Mouse (Mus musculus): ENCODE data around the gene Ccn2. TPM values are rescaled to one million over a fixed set of nuclear protein-coding genes. Genes with fewer than 3 reads are reported as not detected.
A peak's percentile ranks its signal among the peaks of the same experiment; 100 is the strongest.

Ccn2 gene
- polyA plus RNA-seq, 1 experiment from 2014 or later: 11.3 TPM

DNA sequence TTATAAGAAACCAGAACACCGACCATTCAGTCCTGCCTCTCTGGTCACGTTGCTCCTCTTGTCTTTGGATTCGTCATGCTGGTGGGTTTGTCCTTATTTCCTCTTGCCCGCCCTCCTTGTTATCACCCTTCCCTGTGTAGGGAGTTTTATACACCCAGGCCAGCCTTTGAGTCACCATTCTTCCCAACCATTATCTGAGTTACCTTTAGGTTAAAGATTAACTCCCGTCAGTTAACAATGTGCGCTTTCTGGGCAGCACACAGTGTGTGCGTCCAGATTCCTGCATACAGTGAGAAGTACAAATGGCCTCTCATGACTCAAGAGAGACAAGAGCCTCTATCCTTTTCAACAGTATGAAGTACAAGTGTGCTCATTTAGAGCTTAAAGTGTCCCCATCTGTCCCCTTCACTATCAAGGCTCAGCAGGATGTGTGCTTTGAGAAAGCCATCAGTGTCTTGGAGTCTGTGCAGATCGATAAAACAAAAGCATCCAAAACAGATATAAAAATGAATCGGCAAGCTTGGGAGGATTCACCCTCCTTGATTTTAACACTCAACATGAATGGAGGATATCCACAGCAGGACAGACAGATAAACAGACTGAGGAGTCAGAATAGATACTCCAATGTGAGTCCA lies 34.0 kb downstream of the Ccn2 start:
- peak; percentile 89 for ATAC-seq (ENCODE audit: insufficient number of reproducible peaks, insufficient read depth, low FRiP score, low read depth)
- H3K9ac ChIP-seq (replicated peaks; ENCODE audit: low read depth, low read length): no peak overlapping the region

DNA sequence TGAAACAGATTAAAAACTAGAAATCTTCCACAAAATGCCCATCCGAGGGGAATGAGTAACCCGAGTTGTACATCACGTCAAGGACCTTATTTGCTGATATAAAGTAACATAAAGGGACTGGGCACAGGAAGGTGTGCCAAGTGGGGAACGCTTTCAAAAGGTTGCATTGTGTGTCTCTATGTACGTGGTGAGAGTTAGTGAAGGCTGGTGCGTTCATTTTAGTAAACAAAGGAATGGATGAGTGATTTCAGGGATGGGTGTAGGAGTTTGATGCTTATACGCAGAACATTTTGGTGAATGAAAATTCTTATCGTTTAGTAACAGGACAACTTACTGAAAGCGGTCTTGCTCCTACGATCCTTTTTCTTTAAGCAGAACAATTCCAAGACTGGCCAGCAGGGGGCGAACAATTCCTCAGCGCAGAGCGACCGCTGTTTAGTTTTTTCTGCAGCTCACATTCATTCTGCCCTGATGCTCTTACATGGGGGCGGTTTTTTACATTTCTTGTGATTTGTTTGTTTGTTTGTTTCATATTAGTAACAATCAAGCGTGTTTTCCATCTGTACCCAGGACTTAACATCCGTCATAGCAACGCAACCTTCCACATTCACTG lies 35.3 kb downstream of the Ccn2 start:
- Histone ChIP-seq H3K4me3 (ENCODE audit: low read depth, low read length) (no peak overlapping the region), H3K9ac (replicated peaks; ENCODE audit: low read depth, low read length) (no peak overlapping the region), H3K9me3 (ENCODE audit: control insufficient read depth, low read depth, low read length) (no peaks in the 10 kb centered on the region), H3K27me3 (ENCODE audit: control insufficient read depth, insufficient read depth, low read length) (no peaks in the 10 kb centered on the region), H3K4me1 (ENCODE audit: control insufficient read depth, insufficient read depth, low read length) (peaks cover 5% of the 10 kb centered on the region; the same call in 1 of the 2 replicates), H3K4me2 (replicated peaks; ENCODE audit: low read depth, low read length) (no peak overlapping the region), H3K36me3 (ENCODE audit: control insufficient read depth, insufficient read depth, low read length) (no peaks in the 10 kb centered on the region), H3K27ac (ENCODE audit: low read length) (no peak overlapping the region)
- ATAC-seq (ENCODE audit: insufficient number of reproducible peaks, insufficient read depth, low FRiP score, low read depth): no peak
- WGBS: 27% methylated on average over 18 of the region's 18 CpGs

More for the DNA sequence above, 34.0 kb downstream of the Ccn2 start:
- no peaks in the 10 kb centered on the region for H3K9me3 ChIP-seq (ENCODE audit: control insufficient read depth, low read depth, low read length)
- H3K27me3 ChIP-seq (ENCODE audit: control insufficient read depth, insufficient read depth, low read length): no peaks in the 10 kb centered on the region
- peak overlapping the region; percentile 85 for H3K27ac ChIP-seq (ENCODE audit: low read length)
- H3K4me2 ChIP-seq (replicated peaks; ENCODE audit: low read depth, low read length): peak overlapping the region; percentile 27
- no peak overlapping the region for H3K4me3 ChIP-seq (ENCODE audit: low read depth, low read length)
- no peaks in the 10 kb centered on the region for H3K36me3 ChIP-seq (ENCODE audit: control insufficient read depth, insufficient read depth, low read length)
- H3K4me1 ChIP-seq (ENCODE audit: control insufficient read depth, insufficient read depth, low read length): peaks cover 5% of the 10 kb centered on the region; the same call in 1 of the 2 replicates
- WGBS: 60% methylated on average over 9 of the region's 9 CpGs

DNA sequence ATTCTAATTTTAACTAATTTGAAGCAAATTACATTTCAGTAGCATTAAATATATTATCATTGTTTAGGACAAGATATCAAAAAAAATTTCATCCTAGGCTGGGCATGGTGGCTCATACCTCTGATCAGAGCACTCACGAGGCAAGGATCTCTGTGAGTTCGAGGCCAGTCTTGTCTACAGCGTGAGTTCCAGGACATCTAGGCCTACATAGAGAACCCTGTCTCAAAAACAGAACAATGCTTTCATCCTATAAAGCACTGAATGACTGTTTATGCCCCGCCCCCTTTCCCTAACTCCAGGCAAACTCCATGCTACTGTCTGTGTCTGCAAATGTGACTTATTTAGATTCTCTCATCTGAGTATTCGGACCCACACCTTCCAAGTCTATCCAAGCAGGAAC lies 35.9 kb downstream of the Ccn2 start:
- H3K4me2 ChIP-seq (replicated peaks; ENCODE audit: low read depth, low read length): no peak overlapping the region
- H3K27ac ChIP-seq (ENCODE audit: low read length): no peak overlapping the region
- peaks cover 5% of the 10 kb centered on the region; the same call in 1 of the 2 replicates for H3K4me1 ChIP-seq (ENCODE audit: control insufficient read depth, insufficient read depth, low read length)
- no peaks in the 10 kb centered on the region for H3K9me3 ChIP-seq (ENCODE audit: control insufficient read depth, low read depth, low read length)
- whole genome bisulfite sequencing: 90% methylated on average over 5 of the region's 5 CpGs
- no peak overlapping the region for H3K4me3 ChIP-seq (ENCODE audit: low read depth, low read length)
- no peaks in the 10 kb centered on the region for H3K27me3 ChIP-seq (ENCODE audit: control insufficient read depth, insufficient read depth, low read length)
- H3K9ac ChIP-seq (replicated peaks; ENCODE audit: low read depth, low read length): no peak overlapping the region
- no peaks in the 10 kb centered on the region for H3K36me3 ChIP-seq (ENCODE audit: control insufficient read depth, insufficient read depth, low read length)
- ATAC-seq (ENCODE audit: insufficient number of reproducible peaks, insufficient read depth, low FRiP score, low read depth): no peak

DNA sequence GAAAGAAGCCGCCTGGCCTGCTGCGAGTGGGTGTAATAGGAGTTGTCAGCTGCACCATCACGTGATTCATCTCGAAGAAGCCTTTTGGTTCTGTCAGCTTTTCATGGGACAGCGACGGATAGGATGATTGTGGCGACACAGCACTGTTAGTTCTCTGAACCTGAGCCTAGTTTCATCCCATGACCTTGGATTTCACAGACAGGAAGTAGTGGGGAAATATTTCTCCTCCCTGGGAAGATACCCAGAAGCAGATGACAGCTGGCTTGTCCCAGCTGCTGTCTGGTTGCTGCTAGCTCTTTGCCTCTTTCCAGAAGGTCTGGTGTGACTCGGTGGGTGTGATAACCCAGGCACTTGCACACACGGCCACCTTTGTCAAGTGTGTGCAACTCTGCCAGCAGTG lies 39.0 kb downstream of the Ccn2 start:
- peak; percentile 7; the same call in 1 of the 2 replicates for ATAC-seq (ENCODE audit: insufficient number of reproducible peaks, insufficient read depth, low FRiP score, low read depth)
- no peaks in the 10 kb centered on the region for H3K9me3 ChIP-seq (ENCODE audit: control insufficient read depth, low read depth, low read length)
- no peaks in the 10 kb centered on the region for H3K27me3 ChIP-seq (ENCODE audit: control insufficient read depth, insufficient read depth, low read length)
- H3K4me2 ChIP-seq (replicated peaks; ENCODE audit: low read depth, low read length): no peak overlapping the region
- WGBS: 57% methylated on average over 9 of the region's 9 CpGs
- peak overlapping the region; percentile 21; the same call in 1 of the 2 replicates for H3K27ac ChIP-seq (ENCODE audit: low read length)
- H3K4me1 ChIP-seq (ENCODE audit: control insufficient read depth, insufficient read depth, low read length): peaks cover 11% of the 10 kb centered on the region; the same call in 1 of the 2 replicates
- H3K36me3 ChIP-seq (ENCODE audit: control insufficient read depth, insufficient read depth, low read length): no peaks in the 10 kb centered on the region
- no peak overlapping the region for H3K9ac ChIP-seq (replicated peaks; ENCODE audit: low read depth, low read length)
- H3K4me3 ChIP-seq (ENCODE audit: low read depth, low read length): no peak overlapping the region

DNA sequence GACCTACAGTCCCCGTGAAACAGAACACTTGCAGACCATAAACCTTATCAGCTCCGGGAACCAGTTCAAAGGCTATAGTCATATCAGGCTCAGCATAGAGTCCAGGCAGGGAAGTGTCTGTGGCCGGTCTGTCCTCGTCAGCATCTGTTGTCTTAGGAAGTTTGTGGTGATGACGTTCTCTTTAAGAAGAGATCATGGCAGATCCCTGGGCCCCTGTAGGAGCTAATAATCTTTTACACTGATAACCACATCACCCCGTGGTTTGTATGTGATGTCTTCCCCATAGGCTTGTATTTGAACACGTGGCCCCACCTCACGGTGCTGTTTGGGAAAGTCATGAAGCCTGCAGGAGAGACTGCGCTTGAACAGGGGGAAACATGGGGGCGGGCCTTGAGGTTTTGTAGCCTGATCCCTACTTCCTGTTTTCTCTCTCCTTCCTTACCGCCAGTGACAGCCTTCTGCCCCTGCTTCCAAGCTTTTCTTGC lies 40.1 kb downstream of the Ccn2 start:
- no peak for ATAC-seq (ENCODE audit: insufficient number of reproducible peaks, insufficient read depth, low FRiP score, low read depth)
- H3K4me1 ChIP-seq (ENCODE audit: control insufficient read depth, insufficient read depth, low read length): peaks cover 11% of the 10 kb centered on the region; the same call in 1 of the 2 replicates
- no peaks in the 10 kb centered on the region for H3K27me3 ChIP-seq (ENCODE audit: control insufficient read depth, insufficient read depth, low read length)
- WGBS: 68% methylated on average over 11 of the region's 11 CpGs
- H3K27ac ChIP-seq (ENCODE audit: low read length): no peak overlapping the region
- no peak overlapping the region for H3K9ac ChIP-seq (replicated peaks; ENCODE audit: low read depth, low read length)
- no peak overlapping the region for H3K4me3 ChIP-seq (ENCODE audit: low read depth, low read length)
- H3K36me3 ChIP-seq (ENCODE audit: control insufficient read depth, insufficient read depth, low read length): no peaks in the 10 kb centered on the region
- H3K4me2 ChIP-seq (replicated peaks; ENCODE audit: low read depth, low read length): no peak overlapping the region
- no peaks in the 10 kb centered on the region for H3K9me3 ChIP-seq (ENCODE audit: control insufficient read depth, low read depth, low read length)

DNA sequence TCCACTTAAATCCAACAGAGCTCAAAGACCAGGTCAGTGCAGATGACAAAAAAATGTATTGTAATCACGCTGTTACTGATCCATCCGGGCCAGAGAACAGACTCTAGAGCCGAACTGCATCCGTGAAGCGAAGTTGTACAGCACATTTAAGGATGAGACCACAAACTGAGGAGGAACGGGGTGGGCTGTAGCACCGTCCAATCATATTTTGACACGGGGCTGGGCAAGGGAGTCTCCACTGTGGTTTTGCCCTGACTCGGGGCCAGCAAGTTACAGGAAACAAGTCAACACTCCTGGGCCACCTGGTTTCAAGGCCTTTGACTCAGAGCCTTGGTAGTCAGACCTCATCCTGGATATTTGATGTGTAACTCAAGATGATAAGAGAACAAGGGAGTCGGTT lies 40.6 kb downstream of the Ccn2 start:
- ATAC-seq (ENCODE audit: insufficient number of reproducible peaks, insufficient read depth, low FRiP score, low read depth): no peak
- Histone ChIP-seq H3K9ac (replicated peaks; ENCODE audit: low read depth, low read length) (no peak overlapping the region), H3K4me3 (ENCODE audit: low read depth, low read length) (no peak overlapping the region), H3K36me3 (ENCODE audit: control insufficient read depth, insufficient read depth, low read length) (no peaks in the 10 kb centered on the region), H3K4me2 (replicated peaks; ENCODE audit: low read depth, low read length) (no peak overlapping the region), H3K9me3 (ENCODE audit: control insufficient read depth, low read depth, low read length) (no peaks in the 10 kb centered on the region), H3K4me1 (ENCODE audit: control insufficient read depth, insufficient read depth, low read length) (peaks cover 11% of the 10 kb centered on the region; the same call in 1 of the 2 replicates), H3K27me3 (ENCODE audit: control insufficient read depth, insufficient read depth, low read length) (no peaks in the 10 kb centered on the region), H3K27ac (ENCODE audit: low read length) (no peak overlapping the region)
- WGBS: 82% methylated on average over 10 of the region's 10 CpGs

DNA sequence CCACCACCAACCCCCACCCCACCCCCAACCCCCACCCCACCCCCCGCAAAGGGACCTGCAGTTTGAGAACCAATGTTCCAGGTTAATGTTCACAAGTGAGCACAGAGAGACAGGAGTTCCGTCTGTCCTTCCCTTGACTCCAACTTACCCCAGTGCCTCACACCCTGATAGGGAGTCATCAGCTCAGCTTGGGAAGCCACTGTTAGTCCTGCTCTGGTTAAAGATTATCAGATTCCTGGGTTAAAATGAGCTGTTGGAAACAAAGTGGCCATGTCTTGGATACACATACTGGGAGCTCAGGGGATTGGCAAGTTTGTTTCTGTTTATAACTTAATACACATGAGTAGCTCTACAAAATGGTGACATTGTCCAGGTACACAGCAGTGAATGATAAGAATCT lies 41.7 kb downstream of the Ccn2 start:
- H3K4me3 ChIP-seq (ENCODE audit: low read depth, low read length): no peak overlapping the region
- H3K4me2 ChIP-seq (replicated peaks; ENCODE audit: low read depth, low read length): no peak overlapping the region
- no peak for ATAC-seq (ENCODE audit: insufficient number of reproducible peaks, insufficient read depth, low FRiP score, low read depth)
- H3K9me3 ChIP-seq (ENCODE audit: control insufficient read depth, low read depth, low read length): no peaks in the 10 kb centered on the region
- no peaks in the 10 kb centered on the region for H3K36me3 ChIP-seq (ENCODE audit: control insufficient read depth, insufficient read depth, low read length)
- H3K27me3 ChIP-seq (ENCODE audit: control insufficient read depth, insufficient read depth, low read length): no peaks in the 10 kb centered on the region
- H3K4me1 ChIP-seq (ENCODE audit: control insufficient read depth, insufficient read depth, low read length): peaks cover 11% of the 10 kb centered on the region; the same call in 1 of the 2 replicates
- H3K9ac ChIP-seq (replicated peaks; ENCODE audit: low read depth, low read length): no peak overlapping the region
- no peak overlapping the region for H3K27ac ChIP-seq (ENCODE audit: low read length)
- 77% methylated on average over 2 of the region's 2 CpGs for WGBS

DNA sequence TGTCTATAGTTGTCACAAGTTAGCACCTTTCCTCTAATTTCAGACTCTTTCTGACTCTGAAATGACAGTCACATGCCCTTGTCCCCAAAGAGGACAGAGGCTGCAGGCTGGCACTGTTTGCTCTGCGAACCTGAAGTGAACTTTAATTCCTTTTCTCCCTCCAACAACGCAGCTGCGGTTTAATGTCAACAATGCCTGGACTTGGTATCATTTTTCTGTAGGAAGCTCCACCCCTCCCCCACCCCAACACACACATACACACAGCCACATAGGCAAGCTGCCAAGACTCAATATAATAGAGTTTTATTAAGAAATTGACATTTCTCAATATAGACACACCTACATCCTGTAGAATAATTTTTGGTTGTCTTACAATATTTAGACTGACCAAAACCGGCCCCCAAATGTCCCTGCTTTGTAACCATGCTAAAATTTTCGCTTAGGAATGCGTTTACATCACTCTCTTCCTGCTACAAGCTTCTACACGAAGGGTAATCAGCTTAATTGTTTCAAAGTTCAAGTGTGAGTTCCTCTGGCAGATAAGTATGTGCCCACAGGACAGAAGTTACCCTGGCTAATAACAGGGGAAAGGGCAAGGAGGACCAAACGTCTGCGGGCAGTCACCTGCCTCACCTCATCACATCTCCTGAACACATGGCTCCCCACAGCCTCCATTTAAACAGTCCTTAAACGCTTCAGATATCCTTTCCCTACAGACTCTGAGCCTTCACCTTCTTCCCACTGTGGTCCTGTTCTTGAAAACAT lies 43.2 kb downstream of the Ccn2 start:
- Histone ChIP-seq H3K4me3 (ENCODE audit: low read depth, low read length) (no peak overlapping the region), H3K27ac (ENCODE audit: low read length) (peak overlapping the region; percentile 70; the same call in 1 of the 2 replicates), H3K27me3 (ENCODE audit: control insufficient read depth, insufficient read depth, low read length) (no peaks in the 10 kb centered on the region), H3K9ac (replicated peaks; ENCODE audit: low read depth, low read length) (no peak overlapping the region), H3K4me2 (replicated peaks; ENCODE audit: low read depth, low read length) (peak overlapping the region; percentile 6; the same call in 1 of the 2 replicates), H3K36me3 (ENCODE audit: control insufficient read depth, insufficient read depth, low read length) (no peaks in the 10 kb centered on the region), H3K4me1 (ENCODE audit: control insufficient read depth, insufficient read depth, low read length) (peaks cover 11% of the 10 kb centered on the region; the same call in 1 of the 2 replicates), H3K9me3 (ENCODE audit: control insufficient read depth, low read depth, low read length) (no peaks in the 10 kb centered on the region)
- no peak; the same call in 1 of the 2 replicates for ATAC-seq (ENCODE audit: insufficient number of reproducible peaks, insufficient read depth, low FRiP score, low read depth)
- 16% methylated on average over 10 of the region's 10 CpGs for WGBS

Measured in stomach, embryonic 14.5 days (tissue).